Mouse (Mus musculus): Measurements from ENCODE around the gene Fam161b. TPM values are rescaled to one million over a fixed set of nuclear protein-coding genes. Genes with fewer than 3 reads are reported as not detected.

Fam161b gene
- total RNA-seq, 2 experiments from 2014 or later = 0.42 to 0.65 TPM

Other genes with a start within 250 kb of the Fam161b start
- 10 to 100 TPM in 1 of 2 experiments, 1 to 10 TPM in 1; 7.7 to 10.2 TPM for gene Dnal1, start 247.5 kb downstream of the Fam161b start, total RNA-seq (2021)
- under 1 TPM; 0.23 to 0.54 TPM for gene Pnma1, start 213.3 kb downstream of the Fam161b start, total RNA-seq (2021)
- 10 to 100 TPM; 15.6 to 18.5 TPM for gene Elmsan1, start 143.0 kb downstream of the Fam161b start, total RNA-seq (2021)
- 10 to 100 TPM; 65.1 to 68.1 TPM for gene Ptgr2, start 76.6 kb downstream of the Fam161b start, total RNA-seq (2021)
- gene Zfp410, start 45.0 kb downstream of the Fam161b start, total RNA-seq (2021) = 10 to 100 TPM; 21.6 to 25.8 TPM
- 10 to 100 TPM; 31.0 to 34.3 TPM for gene Coq6, start 176 bp downstream of the Fam161b start, total RNA-seq (2021)
- gene Entpd5, start 47.2 kb upstream of the Fam161b start, total RNA-seq (2021) = 1 to 10 TPM; 8.0 to 9.7 TPM
- gene Bbof1, start 47.2 kb upstream of the Fam161b start, total RNA-seq (2021) = 1 to 10 TPM in 1 of 2 experiments, under 1 TPM in 1; 0.85 to 1.0 TPM
- 1 to 10 TPM; 5.9 to 6.8 TPM for gene Rnf113a2, start 55.4 kb upstream of the Fam161b start, total RNA-seq (2021)
- gene Aldh6a1, start 89.2 kb upstream of the Fam161b start, total RNA-seq (2021) = 10 to 100 TPM; 32.1 to 34.1 TPM
- gene Lin52, start 89.6 kb upstream of the Fam161b start, total RNA-seq (2021) = 1 to 10 TPM; 4.9 to 5.6 TPM
- gene Vsx2, start 207.9 kb upstream of the Fam161b start, total RNA-seq (2021) = under 1 TPM in 1 of 2 experiments, not detected in 1; 0.07 TPM